Mouse (Mus musculus) myocyte (in vitro differentiated cells): ENCODE data around the gene Tspan5. TPM values are rescaled to one million over a fixed set of nuclear protein-coding genes. Genes with fewer than 3 reads are reported as not detected.
A peak's percentile ranks its signal among the peaks of the same experiment; 100 is the strongest.

ENCODE experiments used
- H3K27me3 ChIP-seq: one replicate; pipeline ENCODE4 v1.6.1; 2011; ENCODE audit not compliant: control insufficient read depth, insufficient read depth, insufficient read length
- H3K36me3 ChIP-seq: one replicate; pipeline ENCODE4 v1.6.1; 2011; ENCODE audit not compliant: control insufficient read depth, insufficient read depth
- H3K4me2 ChIP-seq: one replicate; pipeline ENCODE4 v1.6.1; 2011; ENCODE audit warnings: low read depth, control low read depth
- H3K4me3 ChIP-seq: one replicate; pipeline ENCODE4 v1.5.1; 2011; ENCODE audit warnings: mild to moderate bottlenecking, control low read depth, moderate library complexity
- H3K79me2 ChIP-seq: one replicate; pipeline ENCODE4 v1.6.1; 2011; ENCODE audit not compliant: control insufficient read depth, insufficient read depth
- H3ac ChIP-seq: one replicate; pipeline ENCODE4 v1.6.1; 2011; ENCODE audit not compliant: control insufficient read depth, insufficient read length
- CEBPB ChIP-seq: IDR thresholded peaks from 2 replicates; pipeline ENCODE4 v1.6.1; 2011; ENCODE audit warnings: mild to moderate bottlenecking, moderate library complexity; ENCODE audit not compliant: poor library complexity, insufficient read depth, severe bottlenecking
- E2F4 ChIP-seq: IDR thresholded peaks from one replicate; pipeline ENCODE4 v1.6.1; 2011; ENCODE audit warnings: mild to moderate bottlenecking, control low read depth, moderate library complexity; ENCODE audit not compliant: insufficient read depth
- MAX ChIP-seq: IDR thresholded peaks from one replicate; pipeline ENCODE4 v1.6.1; 2011; ENCODE audit warnings: low read depth, mild to moderate bottlenecking, control low read depth
- MYOD1 ChIP-seq, 3 experiments: IDR thresholded peaks; one replicate each; pipeline ENCODE4 v1.6.1; 2011; ENCODE audit warnings: control low read depth in 2 of 3, low read depth in 2 of 3, mild to moderate bottlenecking in 2 of 3, moderate library complexity in 1 of 3; ENCODE audit not compliant: insufficient read length in 2 of 3, control insufficient read depth in 1 of 3
- MYOG ChIP-seq, 3 experiments: IDR thresholded peaks; one replicate each; pipeline ENCODE4 v1.6.1; 2011; ENCODE audit warnings: control low read depth in 2 of 3, low read depth in 2 of 3, mild to moderate bottlenecking in 2 of 3; ENCODE audit not compliant: insufficient read length in 2 of 3, control insufficient read depth in 1 of 3, insufficient read depth in 1 of 3
- POLR2A ChIP-seq: IDR thresholded peaks from one replicate; pipeline ENCODE4 v1.6.1; 2011; ENCODE audit warnings: low read depth, mild to moderate bottlenecking, control low read depth, moderate library complexity; ENCODE audit not compliant: insufficient read length
- POLR2AphosphoS2 ChIP-seq: IDR thresholded peaks from one replicate; pipeline ENCODE4 v1.6.1; 2011; ENCODE audit warnings: low read depth, control low read depth; ENCODE audit not compliant: insufficient read length
- REST ChIP-seq: IDR thresholded peaks from one replicate; pipeline ENCODE4 v1.6.1; 2011; ENCODE audit warnings: mild to moderate bottlenecking, control low read depth, moderate library complexity; ENCODE audit not compliant: insufficient read depth, insufficient read length
- SRF ChIP-seq: IDR thresholded peaks from one replicate; pipeline ENCODE4 v1.6.1; 2011; ENCODE audit warnings: low read depth; ENCODE audit not compliant: control insufficient read depth, insufficient read length
- TCF12 ChIP-seq: IDR thresholded peaks from one replicate; pipeline ENCODE4 v1.6.1; 2011; ENCODE audit warnings: mild to moderate bottlenecking, control low read depth; ENCODE audit not compliant: poor library complexity, insufficient read depth, severe bottlenecking
- TCF3 ChIP-seq: IDR thresholded peaks from one replicate; pipeline ENCODE4 v1.6.1; 2011; ENCODE audit warnings: low read depth, control low read depth; ENCODE audit not compliant: insufficient read length
- USF1 ChIP-seq: IDR thresholded peaks from one replicate; pipeline ENCODE4 v1.6.1; 2011; ENCODE audit warnings: low read depth, mild to moderate bottlenecking, control low read depth, moderate library complexity
- polyA plus RNA-seq: library from polyadenylated mRNA; unstranded; fragments of >200 nt; fragmentation: generic; extraction: Trizol; gene quantifications from one replicate; pipeline ENCODE4 v1.2.1, GENCODE M21; 2012; ENCODE audit warnings: missing spikeins

Gene Tspan5
- polyA plus RNA-seq, 1 experiment = 16.9 TPM

DNA sequence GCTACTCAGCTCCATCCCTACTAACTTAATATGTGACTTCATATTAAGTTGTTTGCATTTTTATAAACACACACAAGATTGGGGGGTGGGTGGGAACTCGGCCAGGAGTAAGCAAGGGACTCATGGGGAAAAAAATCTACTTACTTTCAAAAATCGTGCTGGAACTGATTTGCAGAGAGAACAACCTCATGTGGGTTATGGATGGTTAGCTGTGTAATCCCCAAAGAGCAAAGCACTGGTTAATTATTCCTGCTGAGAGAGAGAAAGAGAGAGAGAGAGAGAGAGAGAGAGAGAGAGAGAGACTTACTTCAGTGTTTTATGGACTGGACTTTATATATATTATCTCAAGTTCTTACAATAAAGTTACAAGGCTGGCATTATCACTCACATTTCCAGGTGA is 27.2 kb upstream of the Tspan5 start:
- H3K36me3 ChIP-seq = no peaks in the 10 kb centered on the region
- no peak overlapping the region for H3ac ChIP-seq
- TF ChIP-seq TCF12 (no peak), USF1 (no peak), POLR2A (no peak), TCF3 (no peak), E2F4 (no peak), REST (no peak)
- no peak overlapping the region for H3K4me3 ChIP-seq
- H3K27me3 ChIP-seq = no peaks in the 10 kb centered on the region
- H3K4me2 ChIP-seq = no peak overlapping the region
- H3K79me2 ChIP-seq = no peaks in the 10 kb centered on the region

DNA sequence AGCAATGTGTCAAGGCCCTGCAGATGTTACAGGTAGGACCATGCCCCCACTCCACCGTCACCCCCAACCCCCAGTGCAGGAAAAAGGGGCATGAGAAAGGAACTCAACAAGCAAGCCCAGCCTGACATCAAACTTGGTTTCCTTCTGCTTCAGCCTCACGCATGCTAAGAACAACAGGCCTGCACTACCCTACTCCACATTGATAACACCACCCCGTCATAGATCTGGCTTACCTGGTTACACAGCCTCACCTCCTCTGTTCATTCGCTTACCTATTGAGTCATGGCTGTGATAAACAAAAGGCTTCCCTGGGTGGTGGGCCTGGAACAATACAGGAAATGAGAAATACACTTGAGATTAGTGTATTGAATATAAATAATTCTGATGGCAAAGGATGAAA is 26.8 kb upstream of the Tspan5 start:
- no peaks in the 10 kb centered on the region for H3K36me3 ChIP-seq
- TF ChIP-seq POLR2A (no peak), USF1 (no peak), MYOG (IDR thresholded peaks at IDR 0.05; ENCODE audit: control insufficient read depth in 1 of 3, insufficient read depth in 1 of 3, insufficient read length in 2 of 3, low read depth in 2 of 3) (no peak), TCF12 (no peak), CEBPB (no peak), E2F4 (no peak), POLR2AphosphoS2 (no peak), MAX (no peak), MYOD1 (IDR thresholded peaks at IDR 0.05; ENCODE audit: control insufficient read depth in 1 of 3, insufficient read length in 2 of 3, low read depth in 2 of 3) (no peak), TCF3 (no peak), REST (no peak), SRF (no peak)
- no peaks in the 10 kb centered on the region for H3K27me3 ChIP-seq
- no peaks in the 10 kb centered on the region for H3K79me2 ChIP-seq
- H3K4me2 ChIP-seq = no peak overlapping the region
- no peak overlapping the region for H3K4me3 ChIP-seq
- no peak overlapping the region for H3ac ChIP-seq

DNA sequence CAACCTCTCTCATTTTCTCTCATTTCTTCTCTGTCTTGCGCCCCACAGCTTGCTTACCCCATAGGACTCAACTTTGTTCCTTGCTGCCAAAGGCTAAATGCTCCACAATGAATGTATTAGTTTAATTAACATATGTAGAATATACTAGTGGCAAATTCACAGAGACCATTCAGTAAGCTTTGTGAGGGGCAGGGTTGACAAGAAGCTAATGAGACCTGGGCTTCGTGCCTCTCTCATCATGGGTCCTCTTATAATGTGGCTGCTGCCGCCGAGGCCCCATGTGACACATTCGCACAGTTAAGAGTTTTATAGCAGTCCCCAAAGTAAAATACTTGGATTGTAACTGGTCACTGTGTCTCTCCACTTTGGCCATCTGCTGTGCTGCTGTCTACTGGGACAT is 25.0 kb upstream of the Tspan5 start:
- H3K36me3 ChIP-seq = no peaks in the 10 kb centered on the region
- H3K4me3 ChIP-seq = no peak overlapping the region
- H3K27me3 ChIP-seq = no peaks in the 10 kb centered on the region
- H3K79me2 ChIP-seq = no peaks in the 10 kb centered on the region
- H3K4me2 ChIP-seq = no peak overlapping the region
- TF ChIP-seq TCF12 = no peak
- no peak for TF ChIP-seq USF1
- TF ChIP-seq MYOD1 (IDR thresholded peaks at IDR 0.05; ENCODE audit: control insufficient read depth in 1 of 3, insufficient read length in 2 of 3, low read depth in 2 of 3) = no peak
- no peak for TF ChIP-seq CEBPB
- TF ChIP-seq MAX = no peak
- no peak for TF ChIP-seq E2F4
- no peak for TF ChIP-seq TCF3
- no peak for TF ChIP-seq POLR2A
- TF ChIP-seq MYOG (IDR thresholded peaks at IDR 0.05; ENCODE audit: control insufficient read depth in 1 of 3, insufficient read depth in 1 of 3, insufficient read length in 2 of 3, low read depth in 2 of 3) = no peak
- no peak for TF ChIP-seq REST
- no peak for TF ChIP-seq SRF
- TF ChIP-seq POLR2AphosphoS2 = no peak
- no peak overlapping the region for H3ac ChIP-seq

DNA sequence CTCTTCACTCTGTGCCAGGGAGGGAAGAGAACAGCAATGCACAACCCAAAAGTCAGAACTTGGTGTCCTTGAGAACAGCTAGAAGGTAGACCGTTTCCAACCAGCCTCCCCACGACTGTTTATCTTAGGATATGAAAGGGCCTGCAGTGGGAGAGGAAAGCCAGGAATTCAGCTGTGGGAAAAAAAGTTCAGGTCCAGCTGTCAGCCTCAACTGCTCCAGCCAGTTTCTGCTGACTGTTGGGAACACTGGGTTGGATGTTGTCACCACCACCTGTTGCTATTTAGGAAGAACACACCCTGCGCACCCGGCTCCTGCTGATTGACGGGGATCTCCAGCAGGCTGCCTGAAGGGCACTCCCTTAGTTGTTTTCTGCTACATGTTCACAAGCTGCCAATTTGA is 19.8 kb upstream of the Tspan5 start:
- Histone ChIP-seq H3K79me2 (no peaks in the 10 kb centered on the region), H3ac (no peak overlapping the region), H3K27me3 (no peaks in the 10 kb centered on the region), H3K36me3 (no peaks in the 10 kb centered on the region), H3K4me2 (no peak overlapping the region), H3K4me3 (no peak overlapping the region)
- TF ChIP-seq MYOG (IDR thresholded peaks at IDR 0.05; ENCODE audit: control insufficient read depth in 1 of 3, insufficient read depth in 1 of 3, insufficient read length in 2 of 3, low read depth in 2 of 3) = peak; percentile 51 to 88 (median 73)
- TF ChIP-seq MYOD1 (IDR thresholded peaks at IDR 0.05; ENCODE audit: control insufficient read depth in 1 of 3, insufficient read length in 2 of 3, low read depth in 2 of 3) = peak; percentile 20 to 94 (median 86)
- TF ChIP-seq MAX = no peak
- no peak for TF ChIP-seq SRF
- no peak for TF ChIP-seq POLR2A
- TF ChIP-seq TCF3 = peak; percentile 71
- TF ChIP-seq E2F4 = no peak
- peak; percentile 58 for TF ChIP-seq TCF12
- TF ChIP-seq REST = no peak
- no peak for TF ChIP-seq USF1

DNA sequence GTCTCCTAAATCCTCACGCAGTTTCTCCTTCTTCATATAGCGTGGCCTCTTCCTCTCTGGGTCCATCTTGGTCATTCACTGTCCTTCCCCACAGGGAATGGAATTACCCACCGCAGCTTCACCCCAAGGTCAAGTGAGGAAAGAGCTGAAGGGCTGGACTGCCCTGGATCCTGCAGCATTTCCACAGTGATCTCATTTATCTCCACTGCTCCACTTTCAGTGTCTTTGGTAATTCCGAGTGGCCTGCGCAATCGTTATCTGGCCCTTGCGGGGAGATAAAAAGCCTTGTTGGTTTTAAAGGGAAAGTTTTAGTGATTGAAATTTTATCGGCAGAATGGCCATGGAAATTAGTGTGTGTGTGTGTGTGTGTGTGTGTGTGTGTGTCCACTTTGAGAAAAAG is 14.4 kb upstream of the Tspan5 start:
- no peaks in the 10 kb centered on the region for H3K36me3 ChIP-seq
- no peak overlapping the region for H3K4me3 ChIP-seq
- no peak overlapping the region for H3K4me2 ChIP-seq
- no peaks in the 10 kb centered on the region for H3K79me2 ChIP-seq
- no peak for TF ChIP-seq CEBPB
- no peak overlapping the region for H3ac ChIP-seq
- no peaks in the 10 kb centered on the region for H3K27me3 ChIP-seq
